ENCODE assay signal across 17 mouse cellular contexts in the genomic region with DNA sequence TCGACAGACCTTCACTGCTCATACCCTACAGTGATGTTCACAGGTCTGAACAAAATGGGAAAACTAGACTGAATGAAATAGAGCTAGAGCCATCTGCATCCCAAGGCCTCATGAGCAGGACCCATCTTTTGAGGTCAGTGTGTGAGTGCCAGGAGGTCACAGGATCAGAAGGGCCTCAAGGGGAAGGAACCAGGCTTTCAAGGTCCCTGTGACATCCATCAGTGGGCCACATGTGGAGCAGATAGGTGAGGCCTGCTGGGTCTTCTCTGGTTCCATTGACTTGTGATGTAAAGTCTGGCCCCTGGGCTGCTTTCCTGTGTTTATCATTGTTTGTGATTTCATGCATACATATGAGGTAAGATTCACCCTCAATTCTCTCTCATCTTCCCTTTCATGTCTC.
"Had no signal": no experiment of that assay in that cellular context is flagged by ENCODE, and none has a peak within 500 bp of the region (broad histone marks: within the 10 kb centered on the region; RNA-seq: fewer than 3 reads in every experiment).

No protein-coding gene starts in this region.

- H3K4me2 ChIP-seq: limb, embryonic 15.5 days; liver, embryonic 12.5 days had no signal

- H3K4me3 ChIP-seq: limb, embryonic 15.5 days; liver, embryonic 12.5 days; megakaryocyte, embryonic 14.5 days; myocyte; neural tube, embryonic 12.5 days; stomach, embryonic 15.5 days had no signal

- H3K4me1 ChIP-seq: megakaryocyte, embryonic 14.5 days had no signal

- H3K27me3 ChIP-seq: limb, embryonic 15.5 days; liver, embryonic 12.5 days; neural tube, embryonic 12.5 days; stomach, embryonic 15.5 days had no signal

- H3K27ac ChIP-seq: limb, embryonic 15.5 days; liver, embryonic 12.5 days; macrophage; stomach, embryonic 15.5 days had no signal

- DNase-seq: kidney, adult 11 months; kidney, adult 9 months; kidney, postnatal 36 days; layer of hippocampus, adult 9-11 months; layer of hippocampus, postnatal 36 days; lung, embryonic 14.5 days; lung, postnatal 10 days; right cerebral cortex, postnatal 14 days; thymus, adult 2 months; thymus, postnatal 25 days had no signal

- H3K9me3 ChIP-seq: limb, embryonic 15.5 days; liver, embryonic 12.5 days; megakaryocyte, embryonic 14.5 days; neural tube, embryonic 12.5 days; stomach, embryonic 15.5 days had no signal

- ATAC-seq: liver, embryonic 12.5 days had no signal

- H3K36me3 ChIP-seq: limb, embryonic 15.5 days; liver, embryonic 12.5 days; neural tube, embryonic 12.5 days; stomach, embryonic 15.5 days had no signal

- H3K9ac ChIP-seq: limb, embryonic 15.5 days; liver, embryonic 12.5 days; lung, embryonic 14.5 days; neural tube, embryonic 12.5 days; stomach, embryonic 15.5 days had no signal
